Mouse (Mus musculus): ENCODE results near the gene Tsc22d1.

The Tsc22d1 gene

GRCm38 (mm10) chr14:76414862-76415780 lies at the start of gene Tsc22d1:
Gene Tsc22d1 (plus strand): TSS chr14:76414961.
- DNase-seq (ENCODE audit: low read depth, low spot score): no peak

GRCm38 (mm10) chr14:76373638-76374037 lies 41.1 kb upstream of the Tsc22d1 start:
- no peak for DNase-seq (ENCODE audit: low read depth, low spot score)

GRCm38 (mm10) chr14:76374601-76375000 lies 40.2 kb upstream of the Tsc22d1 start:
- DNase-seq (ENCODE audit: low read depth, low spot score): no peak

GRCm38 (mm10) chr14:76376561-76376960 lies 38.2 kb upstream of the Tsc22d1 start:
- DNase-seq (ENCODE audit: low read depth, low spot score): no peak

GRCm38 (mm10) chr14:76379411-76379810 lies 35.4 kb upstream of the Tsc22d1 start:
- no peak for DNase-seq (ENCODE audit: low read depth, low spot score)

- no peak for DNase-seq (ENCODE audit: low read depth, low spot score)
Observed at GRCm38 (mm10) chr14:76388025-76388424, 26.7 kb upstream of the Tsc22d1 start.

- no peak for DNase-seq (ENCODE audit: low read depth, low spot score)
Observed at GRCm38 (mm10) chr14:76398251-76398650, 16.5 kb upstream of the Tsc22d1 start.

- DNase-seq (ENCODE audit: low read depth, low spot score): no peak
Observed at GRCm38 (mm10) chr14:76402574-76402973, 12.2 kb upstream of the Tsc22d1 start.

GRCm38 (mm10) chr14:76409111-76409510 lies 5.7 kb upstream of the Tsc22d1 start:
- no peak for DNase-seq (ENCODE audit: low read depth, low spot score)

GRCm38 (mm10) chr14:76413773-76414121 lies 1.0 kb upstream of the Tsc22d1 start:
- no peak for DNase-seq (ENCODE audit: low read depth, low spot score)

- peak; percentile 97 for DNase-seq (ENCODE audit: low read depth, low spot score)
Observed at GRCm38 (mm10) chr14:76414122-76414861, 469 bp upstream of the Tsc22d1 start.

- no peak for DNase-seq (ENCODE audit: low read depth, low spot score)
Observed at GRCm38 (mm10) chr14:76415781-76416301, 1.1 kb downstream of the Tsc22d1 start.

GRCm38 (mm10) chr14:76416366-76417040 lies 1.7 kb downstream of the Tsc22d1 start:
- DNase-seq (ENCODE audit: low read depth, low spot score): no peak

GRCm38 (mm10) chr14:76417346-76417745 lies 2.6 kb downstream of the Tsc22d1 start:
- no peak for DNase-seq (ENCODE audit: low read depth, low spot score)

- no peak for DNase-seq (ENCODE audit: low read depth, low spot score)
Observed at GRCm38 (mm10) chr14:76420726-76421125, 6.0 kb downstream of the Tsc22d1 start.

- no peak for DNase-seq (ENCODE audit: low read depth, low spot score)
Observed at GRCm38 (mm10) chr14:76421162-76421561, 6.4 kb downstream of the Tsc22d1 start.

- no peak for DNase-seq (ENCODE audit: low read depth, low spot score)
Observed at GRCm38 (mm10) chr14:76425422-76425821, 10.7 kb downstream of the Tsc22d1 start.

GRCm38 (mm10) chr14:76425986-76426530 lies 11.3 kb downstream of the Tsc22d1 start:
- no peak for DNase-seq (ENCODE audit: low read depth, low spot score)

GRCm38 (mm10) chr14:76428855-76429254 lies 14.1 kb downstream of the Tsc22d1 start:
- DNase-seq (ENCODE audit: low read depth, low spot score): no peak

- peak; percentile 14 for DNase-seq (ENCODE audit: low read depth, low spot score)
Observed at GRCm38 (mm10) chr14:76431918-76432317, 17.2 kb downstream of the Tsc22d1 start.

GRCm38 (mm10) chr14:76432369-76432768 lies 17.6 kb downstream of the Tsc22d1 start:
- DNase-seq (ENCODE audit: low read depth, low spot score): peak; percentile 50

- no peak for DNase-seq (ENCODE audit: low read depth, low spot score)
Observed at GRCm38 (mm10) chr14:76432816-76433215, 18.1 kb downstream of the Tsc22d1 start.

Data from brain, embryonic 18.5 days (tissue).